Mouse (Mus musculus): ENCODE measurements at regions not wholly inside any gene's neighbourhood (a gene's known extent, or its start where the extent isn't known, plus 50 kb on each side); places are given as distances from the start of the nearest gene placed in this dataset.

DNA sequence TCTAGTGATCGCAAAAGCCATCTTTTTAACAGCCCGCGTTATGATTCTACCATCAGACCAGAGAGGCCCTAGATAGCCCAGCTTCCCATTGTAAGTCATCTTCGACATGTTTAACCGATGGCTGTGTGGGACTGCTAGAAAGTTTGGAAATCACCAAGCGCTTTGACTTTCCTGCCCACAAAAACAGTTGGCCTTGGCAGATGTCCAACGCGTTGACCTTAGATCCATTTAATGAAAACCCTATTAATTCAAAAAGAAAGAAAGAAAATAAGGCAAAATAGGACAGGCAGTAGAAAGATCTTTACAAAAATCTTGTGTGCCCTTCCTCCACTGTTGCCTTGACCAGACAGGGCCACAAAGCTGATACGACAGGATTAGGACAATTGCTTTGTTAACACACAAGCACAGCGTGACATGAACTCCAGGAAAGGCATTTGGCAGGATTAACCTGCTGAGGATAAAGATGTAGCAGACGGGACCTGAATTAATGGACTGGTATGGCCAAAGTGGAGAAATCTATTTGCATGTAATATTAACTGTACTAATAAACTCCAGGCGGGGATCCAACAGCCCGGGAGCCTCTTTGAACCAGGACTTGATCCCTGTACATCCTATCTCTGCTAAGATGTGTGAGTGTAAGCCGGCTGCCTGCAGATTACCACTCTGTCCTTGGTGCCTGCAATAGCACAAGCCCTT lies 69.0 kb upstream of the Topaz1 start:
- no peak for TF ChIP-seq GATA1 (IDR thresholded peaks at IDR 0.05; ENCODE audit: borderline replicate concordance, low read length)
- TF ChIP-seq FLI1 (IDR thresholded peaks at IDR 0.05; ENCODE audit: low read length), result no peak

All from megakaryocyte, embryonic 14.5 days (primary cell).